Mouse (Mus musculus) hindbrain, embryonic 16.5 days (tissue): Measurements from ENCODE around the gene Cdc42ep5. TPM values are rescaled to one million over a fixed set of nuclear protein-coding genes. Genes with fewer than 3 reads are reported as not detected.

Experiments used
- ATAC-seq: fragments of 200-750 bp; cut with Nextera tagmentation; 2 replicates; pipeline ENCODE4 v1.8.0; 2017; ENCODE audit warnings: moderate TSS enrichment, moderate library complexity
- H3K27ac ChIP-seq: fragments of 300-500 bp; sonication (generic); 2 replicates; pipeline ENCODE4 v1.5.1; 2014; ENCODE audit warnings: low read depth, mild to moderate bottlenecking, control low read depth, low read length, moderate library complexity
- H3K27me3 ChIP-seq: fragments of 300-500 bp; sonication (generic); replicated peaks from 2 replicates; pipeline ENCODE4 v1.6.1; 2014; ENCODE audit warnings: low read length; ENCODE audit not compliant: control insufficient read depth, insufficient read depth
- H3K36me3 ChIP-seq: fragments of 300-500 bp; sonication (generic); 2 replicates; pipeline ENCODE4 v1.6.1; 2014; ENCODE audit warnings: mild to moderate bottlenecking, low read length, moderate library complexity, mixed read lengths; ENCODE audit not compliant: control insufficient read depth, insufficient read depth
- H3K4me1 ChIP-seq: fragments of 300-500 bp; sonication (generic); 2 replicates; pipeline ENCODE4 v1.6.1; 2014; ENCODE audit warnings: low read depth, low read length; ENCODE audit not compliant: control insufficient read depth, insufficient read depth
- H3K4me2 ChIP-seq: fragments of 300-500 bp; sonication (generic); 2 replicates; pipeline ENCODE4 v1.6.1; 2014; ENCODE audit warnings: mild to moderate bottlenecking, low read length, control low read depth, moderate library complexity
- H3K4me3 ChIP-seq: fragments of 300-500 bp; sonication (generic); 2 replicates; pipeline ENCODE4 v1.5.1; 2014; ENCODE audit warnings: mild to moderate bottlenecking, low read length, control low read depth, moderate library complexity
- H3K9ac ChIP-seq: fragments of 300-500 bp; sonication (generic); 2 replicates; pipeline ENCODE4 v1.6.1; 2014; ENCODE audit warnings: low read depth, mild to moderate bottlenecking, control low read depth, low read length, moderate library complexity
- H3K9me3 ChIP-seq: fragments of 300-500 bp; sonication (generic); 2 replicates; pipeline ENCODE4 v1.6.1; 2014; ENCODE audit warnings: mild to moderate bottlenecking, low read length, moderate library complexity; ENCODE audit not compliant: control insufficient read depth
- WGBS: fragments of 180-500 bp; shearing (Covaris S2); extraction: QIAGEN DNeasy Blood & Tissue Kit; methylation state at CpG from one replicate; pipeline ENCODE4 v1.1.7; 2014; 5-methylcytosine and 5-hydroxymethylcytosine counted together
- polyA plus RNA-seq: library from polyadenylated mRNA; unstranded; fragments of >200 nt; fragmentation: Nextera tagmentation; extraction: Ambion mirVana; gene quantifications from 2 replicates; pipeline ENCODE4 v1.2.1, GENCODE M21; 2015

Gene Cdc42ep5
- polyA plus RNA-seq, 1 experiment from 2014 or later, result 9.7 TPM

DNA sequence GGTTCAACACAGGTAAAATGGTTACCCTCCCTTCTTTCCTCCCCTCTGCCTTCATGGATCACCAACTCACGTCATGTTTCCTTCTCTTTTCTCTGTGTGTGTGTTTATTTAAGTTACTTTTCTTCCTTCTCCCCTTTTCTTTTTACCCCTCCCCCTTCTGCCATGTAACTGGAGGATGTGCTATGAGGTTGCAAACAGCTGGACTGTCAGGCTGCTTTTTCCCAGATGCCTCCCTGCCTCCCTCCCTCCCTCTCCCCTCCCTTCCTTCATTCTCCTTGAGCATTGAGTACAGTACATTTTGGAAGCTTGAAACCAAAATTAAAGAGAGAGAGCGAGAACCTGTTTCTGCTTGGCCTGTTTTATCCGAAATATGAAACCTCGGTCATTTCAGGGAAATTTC is 16.8 kb downstream of the Cdc42ep5 start:
- Histone ChIP-seq H3K4me1 (peaks cover 25% of the 10 kb centered on the region), H3K27me3 (peaks cover 5% of the 10 kb centered on the region), H3K36me3 (peaks cover 49% of the 10 kb centered on the region), H3K9ac (peak overlapping the region; percentile 93; the same call in 1 of the 2 replicates), H3K27ac (no peak overlapping the region), H3K4me2 (no peak overlapping the region), H3K4me3 (no peak overlapping the region; the same call in 1 of the 2 replicates), H3K9me3 (no peaks in the 10 kb centered on the region)
- WGBS, result 87% methylated on average over 4 of the region's 4 CpGs
- no peak for ATAC-seq

DNA sequence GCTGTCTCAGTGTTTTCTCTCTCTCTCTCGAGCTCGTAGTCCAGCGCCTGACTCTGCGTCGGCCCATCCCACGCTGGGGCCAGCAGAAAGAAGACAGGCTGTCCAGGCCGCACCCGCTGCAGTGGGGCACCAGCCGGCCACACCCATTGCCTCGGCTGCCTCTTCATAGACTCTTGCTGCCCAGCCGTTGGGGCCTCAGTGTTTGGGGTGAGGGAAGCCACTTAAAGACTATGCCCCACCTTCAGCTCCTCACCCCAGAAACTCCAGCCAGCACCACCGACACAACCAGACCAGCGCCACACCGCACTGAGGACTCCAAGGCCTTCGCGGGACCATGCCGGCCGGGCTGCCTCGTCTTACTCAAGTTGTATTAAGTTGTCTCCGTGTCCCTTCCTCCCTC is 17.3 kb downstream of the Cdc42ep5 start:
- H3K36me3 ChIP-seq, result peaks cover 54% of the 10 kb centered on the region
- WGBS, result 88% methylated on average over 20 of the region's 20 CpGs
- no peak for ATAC-seq

DNA sequence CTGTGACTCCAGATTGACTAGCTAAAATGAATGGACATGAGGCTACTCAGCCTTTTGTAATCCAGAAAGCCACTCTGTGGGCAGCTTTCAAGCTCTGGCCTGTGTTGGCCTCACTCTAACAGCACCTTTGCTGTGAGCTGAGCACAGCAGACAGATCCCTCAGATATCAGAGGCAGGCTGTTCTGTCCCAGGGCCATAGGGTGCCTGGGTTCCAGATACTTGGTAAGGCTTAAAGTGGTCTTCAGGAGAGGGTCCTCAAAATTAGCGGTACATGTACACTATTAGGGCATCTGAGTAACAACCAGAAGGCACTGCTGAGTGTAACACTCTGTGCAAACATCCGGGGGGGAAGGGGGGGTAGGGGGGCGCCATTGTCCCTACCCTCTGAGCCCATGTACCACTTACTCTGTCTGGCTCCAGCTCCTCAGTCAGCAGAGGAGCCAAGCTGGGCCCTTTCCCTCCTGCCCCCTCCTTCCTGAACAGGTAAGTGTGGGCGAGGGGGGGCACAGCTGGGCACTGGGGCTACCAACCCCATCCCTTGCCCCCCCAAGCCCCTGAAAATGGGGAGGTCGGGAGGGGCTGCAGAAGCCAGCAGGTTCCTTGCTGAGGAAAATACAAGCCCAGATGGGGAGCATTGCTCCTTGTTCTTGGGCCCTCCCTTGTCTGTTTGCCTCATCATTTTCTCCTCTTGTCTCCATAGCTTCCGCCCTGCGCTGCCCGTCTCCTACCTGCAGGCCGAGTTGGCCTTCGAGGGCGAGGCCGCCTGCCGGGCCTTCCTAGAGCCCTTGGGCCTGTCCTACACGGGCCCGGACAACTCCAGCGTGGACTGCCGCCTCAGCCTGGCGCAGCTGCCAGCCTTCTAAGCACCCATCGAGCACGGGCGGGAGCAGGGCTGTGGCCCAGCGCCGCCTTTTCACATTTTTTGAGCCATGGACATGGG is 18.1 kb downstream of the Cdc42ep5 start:
- H3K9ac ChIP-seq, result no peak overlapping the region
- H3K27me3 ChIP-seq, result peaks cover 3% of the 10 kb centered on the region; the same call in 1 of the 2 replicates
- no peak overlapping the region for H3K27ac ChIP-seq
- no peak for ATAC-seq
- H3K4me3 ChIP-seq, result no peak overlapping the region
- H3K4me1 ChIP-seq, result peaks cover 24% of the 10 kb centered on the region
- H3K9me3 ChIP-seq, result no peaks in the 10 kb centered on the region
- WGBS, result 94% methylated on average over 22 of the region's 23 CpGs
- peaks cover 63% of the 10 kb centered on the region for H3K36me3 ChIP-seq
- no peak overlapping the region for H3K4me2 ChIP-seq

More for the DNA sequence above, 17.3 kb downstream of the Cdc42ep5 start:
- H3K9ac ChIP-seq, result no peak overlapping the region
- no peaks in the 10 kb centered on the region for H3K9me3 ChIP-seq
- H3K27ac ChIP-seq, result no peak overlapping the region
- peaks cover 5% of the 10 kb centered on the region for H3K27me3 ChIP-seq
- H3K4me3 ChIP-seq, result no peak overlapping the region
- peaks cover 25% of the 10 kb centered on the region for H3K4me1 ChIP-seq
- no peak overlapping the region for H3K4me2 ChIP-seq

DNA sequence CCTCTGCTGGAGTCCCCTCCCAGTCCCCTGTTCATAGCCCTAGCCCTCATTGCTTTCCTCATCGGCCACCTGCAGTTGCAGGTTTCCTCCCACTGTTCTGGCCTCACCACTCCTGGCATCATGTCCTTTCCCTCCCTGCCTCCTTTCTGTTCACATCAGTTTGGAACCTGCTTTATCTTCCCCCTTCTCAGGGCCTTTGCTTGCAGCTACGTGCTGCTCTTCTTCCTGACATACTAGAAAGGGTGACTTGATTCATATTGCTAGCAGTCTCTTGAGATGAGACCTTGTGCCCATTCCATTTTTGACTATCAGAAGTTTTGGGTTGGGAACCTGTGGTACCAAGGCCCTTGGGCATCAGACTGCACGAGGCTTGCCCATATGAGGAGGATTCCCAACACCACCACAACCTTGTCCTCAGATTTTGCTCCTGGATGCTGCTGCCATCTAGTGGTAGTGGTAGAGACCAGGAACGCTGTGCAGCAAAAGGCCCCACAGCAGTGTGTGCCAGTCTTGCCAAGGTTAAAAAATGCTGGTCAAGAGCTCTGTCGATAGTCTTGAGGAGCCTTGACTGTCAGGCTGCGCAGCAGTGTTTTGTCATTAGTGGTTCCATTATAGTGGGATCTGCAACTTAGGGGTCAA is 19.0 kb downstream of the Cdc42ep5 start:
- H3K27me3 ChIP-seq, result no peaks in the 10 kb centered on the region
- 67% methylated on average over 6 of the region's 6 CpGs for WGBS
- no peak overlapping the region for H3K9ac ChIP-seq
- no peak for ATAC-seq
- no peak overlapping the region for H3K27ac ChIP-seq
- H3K4me2 ChIP-seq, result no peak overlapping the region
- H3K36me3 ChIP-seq, result peaks cover 70% of the 10 kb centered on the region
- no peak overlapping the region for H3K4me3 ChIP-seq
- no peaks in the 10 kb centered on the region for H3K9me3 ChIP-seq
- H3K4me1 ChIP-seq, result peaks cover 21% of the 10 kb centered on the region

DNA sequence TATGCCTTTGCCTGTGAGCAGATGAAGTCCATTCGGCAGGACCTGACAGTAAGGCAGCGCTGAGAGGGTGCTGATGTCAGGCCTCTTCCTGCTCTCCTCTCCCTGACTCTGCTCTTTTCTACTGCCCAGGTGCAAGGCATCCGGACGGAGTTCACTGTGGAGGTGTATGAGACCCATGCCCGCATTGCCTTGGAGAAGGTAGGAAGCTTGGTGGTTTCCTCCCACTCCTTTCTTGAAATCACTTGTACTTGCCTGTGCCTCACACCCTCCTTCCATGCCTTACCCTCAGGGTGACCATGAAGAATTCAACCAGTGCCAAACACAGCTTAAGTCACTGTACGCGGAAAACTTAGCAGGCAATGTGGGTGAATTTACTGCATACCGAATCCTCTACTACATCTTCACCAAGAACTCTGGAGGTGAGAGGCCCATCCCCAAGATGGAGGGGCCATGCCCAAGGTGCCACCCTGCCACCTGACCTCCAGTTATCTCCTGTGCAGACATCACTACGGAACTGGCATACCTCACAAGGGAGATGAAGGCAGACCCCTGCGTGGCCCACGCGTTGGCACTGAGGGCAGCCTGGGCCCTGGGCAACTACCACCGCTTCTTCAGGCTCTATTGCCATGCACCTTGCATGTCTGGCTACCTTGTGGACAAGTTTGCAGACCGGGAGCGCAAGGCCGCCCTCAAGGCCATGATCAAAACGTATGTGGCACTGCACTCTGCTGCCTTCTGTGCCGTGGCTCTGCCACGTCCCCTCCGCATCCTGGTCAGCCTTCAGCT is 19.7 kb downstream of the Cdc42ep5 start:
- no peak for ATAC-seq
- H3K9me3 ChIP-seq, result no peaks in the 10 kb centered on the region
- no peak overlapping the region for H3K27ac ChIP-seq
- 95% methylated on average over 20 of the region's 20 CpGs for WGBS
- peaks cover 14% of the 10 kb centered on the region for H3K4me1 ChIP-seq
- no peaks in the 10 kb centered on the region for H3K27me3 ChIP-seq
- no peak overlapping the region for H3K4me3 ChIP-seq
- no peak overlapping the region for H3K4me2 ChIP-seq
- H3K9ac ChIP-seq, result no peak overlapping the region
- H3K36me3 ChIP-seq, result peaks cover 77% of the 10 kb centered on the region

DNA sequence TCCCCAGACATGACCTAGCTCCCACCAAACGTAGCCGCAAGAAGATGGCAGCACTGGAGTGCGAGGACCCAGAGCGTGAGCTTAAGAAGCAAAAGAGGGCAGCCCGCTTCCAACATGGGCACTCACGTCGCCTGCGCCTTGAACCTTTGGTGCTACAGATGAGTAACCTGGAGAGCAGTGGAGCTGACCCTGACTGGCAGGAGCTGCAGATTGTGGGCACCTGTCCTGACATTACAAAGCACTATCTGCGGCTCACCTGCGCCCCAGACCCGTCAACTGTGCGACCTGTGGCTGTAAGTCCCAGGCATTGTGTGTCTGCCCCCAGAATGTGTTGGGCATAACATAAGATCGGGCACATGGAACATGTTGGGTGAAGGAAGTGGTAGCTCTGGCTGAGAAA is 20.6 kb downstream of the Cdc42ep5 start:
- H3K27ac ChIP-seq, result no peak overlapping the region
- H3K4me2 ChIP-seq, result no peak overlapping the region
- no peak for ATAC-seq
- no peak overlapping the region for H3K4me3 ChIP-seq
- H3K9me3 ChIP-seq, result no peaks in the 10 kb centered on the region
- peaks cover 84% of the 10 kb centered on the region for H3K36me3 ChIP-seq
- 97% methylated on average over 13 of the region's 13 CpGs for WGBS
- H3K9ac ChIP-seq, result no peak overlapping the region
- H3K4me1 ChIP-seq, result peaks cover 12% of the 10 kb centered on the region
- H3K27me3 ChIP-seq, result no peaks in the 10 kb centered on the region

DNA sequence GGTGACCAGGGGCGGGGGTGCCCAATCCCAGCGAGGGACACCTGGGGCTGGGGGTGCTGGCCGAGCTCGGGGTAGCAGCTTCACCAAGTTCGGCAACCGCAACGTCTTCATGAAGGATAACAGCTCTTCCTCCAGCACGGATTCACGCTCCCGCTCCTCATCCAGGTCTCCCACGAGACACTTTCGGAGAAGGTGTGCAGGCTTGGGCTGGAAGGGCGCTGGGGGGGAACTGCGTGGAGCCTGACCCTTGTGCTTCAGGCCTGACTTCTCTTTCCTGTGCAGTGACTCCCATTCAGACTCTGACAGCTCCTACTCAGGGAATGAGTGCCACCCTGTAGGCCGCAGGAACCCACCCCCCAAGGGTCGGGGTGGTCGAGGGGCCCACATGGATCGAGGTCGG is 21.2 kb downstream of the Cdc42ep5 start:
- Histone ChIP-seq H3K4me2 (no peak overlapping the region), H3K27ac (no peak overlapping the region), H3K36me3 (peaks cover 84% of the 10 kb centered on the region), H3K4me1 (peaks cover 10% of the 10 kb centered on the region), H3K9ac (no peak overlapping the region), H3K9me3 (no peaks in the 10 kb centered on the region), H3K4me3 (no peak overlapping the region), H3K27me3 (no peaks in the 10 kb centered on the region)
- no peak for ATAC-seq
- 95% methylated on average over 19 of the region's 19 CpGs for WGBS

DNA sequence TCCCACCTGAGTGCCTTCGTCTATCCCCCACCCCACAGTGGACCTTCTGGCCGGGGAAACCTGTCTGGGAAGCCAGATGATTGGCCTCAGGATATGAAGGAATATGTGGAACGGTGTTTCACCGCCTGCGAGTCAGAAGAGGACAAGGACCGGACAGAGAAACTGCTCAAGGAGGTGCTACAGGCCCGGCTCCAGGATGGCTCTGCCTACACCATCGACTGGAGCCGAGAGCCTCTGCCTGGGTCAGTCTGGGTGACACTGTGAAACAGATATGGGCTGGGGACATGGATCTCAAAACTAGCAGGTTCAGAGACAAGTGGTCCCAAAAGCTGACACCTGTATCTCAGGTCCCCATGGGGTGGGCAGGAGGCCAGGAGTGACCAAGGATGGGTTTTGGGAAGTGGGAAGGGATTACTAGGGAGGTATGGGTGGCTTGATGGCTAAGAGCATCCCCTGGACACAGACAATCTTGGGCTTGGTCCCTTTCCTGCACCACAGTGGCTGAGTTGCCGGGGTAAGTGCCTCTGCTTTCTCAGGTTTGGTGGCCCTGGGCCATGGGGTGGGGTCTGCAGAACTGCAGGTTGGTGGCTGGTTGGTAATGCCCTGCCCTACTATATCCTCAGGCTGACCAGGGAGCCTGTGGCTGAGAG is 21.7 kb downstream of the Cdc42ep5 start:
- 95% methylated on average over 10 of the region's 10 CpGs for WGBS

More for the DNA sequence above, 21.7 kb downstream of the Cdc42ep5 start:
- no peak for ATAC-seq
- no peak overlapping the region for H3K4me3 ChIP-seq
- no peaks in the 10 kb centered on the region for H3K27me3 ChIP-seq
- H3K9me3 ChIP-seq, result no peaks in the 10 kb centered on the region
- H3K36me3 ChIP-seq, result peaks cover 83% of the 10 kb centered on the region
- peaks cover 10% of the 10 kb centered on the region for H3K4me1 ChIP-seq
- no peak overlapping the region for H3K27ac ChIP-seq
- no peak overlapping the region for H3K4me2 ChIP-seq
- no peak overlapping the region for H3K9ac ChIP-seq
